In genomic region chr4:63186281-63186870, GRCm38 (mm10) we compare ENCODE assay signal across 10 mouse cellular contexts. TPM values are rescaled to one million over a fixed set of nuclear protein-coding genes. Genes with fewer than 3 reads are reported as not detected.
DNase-seq lines count a peak whose midpoint lies in the region; ATAC-seq and TF ChIP-seq lines count a peak whose summit lies in the region.
"Had no signal": no experiment of that assay in that cellular context is flagged by ENCODE, and none has a peak within 500 bp of the region (broad histone marks: within the 10 kb centered on the region; RNA-seq: fewer than 3 reads in every experiment).

No protein-coding gene starts in this region.

- H3K79me2 ChIP-seq in liver, adult 2 months (ENCODE audit: control insufficient read depth, insufficient read depth, low read length), result no peaks in the 10 kb centered on the region

- TF ChIP-seq POLR2A in liver, adult 2 months (IDR thresholded peaks at IDR 0.05; ENCODE audit: extremely low read depth, insufficient read depth, low read length), result no peak

- ATAC-seq in heart, embryonic 12.5 days (ENCODE audit: insufficient number of reproducible peaks, low FRiP score), result peak; percentile 44; the same call in 1 of the 2 replicates
- peak; percentile 39 for ATAC-seq in heart, postnatal 0 days (ENCODE audit: insufficient read depth, low read depth)
- peak; percentile 46; the same call in 1 of the 2 replicates for ATAC-seq in midbrain, embryonic 14.5 days (ENCODE audit: low FRiP score, low TSS enrichment)

- no peaks in the 10 kb centered on the region for H3K9me3 ChIP-seq in heart, embryonic 12.5 days (replicated peaks)
- no peaks in the 10 kb centered on the region for H3K9me3 ChIP-seq in heart, postnatal 0 days (replicated peaks; ENCODE audit: control insufficient read depth, low read length)
- no peaks in the 10 kb centered on the region for H3K9me3 ChIP-seq in midbrain, embryonic 14.5 days (ENCODE audit: control insufficient read depth, low read length)

- no peak overlapping the region for H3K4me3 ChIP-seq in heart, embryonic 12.5 days
- H3K4me3 ChIP-seq in heart, postnatal 0 days (ENCODE audit: low read depth, low read length), result no peak overlapping the region
- no peak overlapping the region; the same call in 1 of the 2 replicates for H3K4me3 ChIP-seq in liver, adult 2 months (ENCODE audit: insufficient read depth, low read depth, low read length)
- H3K4me3 ChIP-seq in midbrain, embryonic 14.5 days (replicated peaks; ENCODE audit: low read depth, low read length), result no peak overlapping the region

- WGBS in heart, embryonic 12.5 days, result 34% methylated on average over 21 of the region's 21 CpGs
- 35% methylated on average over 21 of the region's 21 CpGs for WGBS in heart, postnatal 0 days
- WGBS in liver, adult 2 months, result 18% methylated on average over 21 of the region's 21 CpGs
- 46% methylated on average over 21 of the region's 21 CpGs for WGBS in midbrain, embryonic 14.5 days

- TF ChIP-seq EP300 in heart, postnatal 0 days (IDR thresholded peaks at IDR 0.05; ENCODE audit: low read depth), result no peak

- H3K4me2 ChIP-seq in heart, embryonic 12.5 days, result 0 out of 2 replicates have a peak overlapping the region, but pooled peaks have one; percentile 6
- H3K4me2 ChIP-seq in heart, postnatal 0 days (ENCODE audit: low read depth, low read length), result peak overlapping the region; percentile 9; the same call in 1 of the 2 replicates
- no peak overlapping the region for H3K4me2 ChIP-seq in midbrain, embryonic 14.5 days (ENCODE audit: low read length)

- H3K9ac ChIP-seq in heart, embryonic 12.5 days, result 0 out of 2 replicates have a peak overlapping the region, but pooled peaks have one; percentile 2
- no peak overlapping the region for H3K9ac ChIP-seq in heart, postnatal 0 days (replicated peaks; ENCODE audit: low read depth, low read length)
- peak overlapping the region; percentile 12; the same call in 1 of the 2 replicates for H3K9ac ChIP-seq in liver, adult 2 months (ENCODE audit: low read depth, low read length)
- no peak overlapping the region for H3K9ac ChIP-seq in midbrain, embryonic 14.5 days (replicated peaks; ENCODE audit: low read length)

- peaks cover 27% of the 10 kb centered on the region for H3K4me1 ChIP-seq in heart, embryonic 12.5 days (replicated peaks)
- H3K4me1 ChIP-seq in heart, postnatal 0 days (ENCODE audit: control insufficient read depth, insufficient read depth), result no peaks in the 10 kb centered on the region
- no peaks in the 10 kb centered on the region; the same call in 1 of the 2 replicates for H3K4me1 ChIP-seq in liver, adult 2 months (ENCODE audit: control insufficient read depth, insufficient read depth, low read length)
- H3K4me1 ChIP-seq in midbrain, embryonic 14.5 days (ENCODE audit: control insufficient read depth, insufficient read depth, low read length), result peaks cover 7% of the 10 kb centered on the region; the same call in 1 of the 2 replicates

- no peaks in the 10 kb centered on the region for H3K36me3 ChIP-seq in heart, embryonic 12.5 days
- no peaks in the 10 kb centered on the region for H3K36me3 ChIP-seq in heart, postnatal 0 days (replicated peaks; ENCODE audit: control insufficient read depth, insufficient read depth, low read length)
- H3K36me3 ChIP-seq in liver, adult 2 months (ENCODE audit: control insufficient read depth, insufficient read depth, low read length), result no peaks in the 10 kb centered on the region
- H3K36me3 ChIP-seq in midbrain, embryonic 14.5 days (ENCODE audit: control insufficient read depth, insufficient read depth, low read length), result no peaks in the 10 kb centered on the region

- H3K27ac ChIP-seq in heart, embryonic 12.5 days (ENCODE audit: poor library complexity, severe bottlenecking), result no peak overlapping the region
- H3K27ac ChIP-seq in heart, postnatal 0 days (ENCODE audit: low read depth), result no peak overlapping the region
- H3K27ac ChIP-seq in liver, adult 2 months (replicated peaks; ENCODE audit: insufficient read depth, low read depth, low read length), result no peak overlapping the region
- H3K27ac ChIP-seq in midbrain, embryonic 14.5 days (replicated peaks; ENCODE audit: low read depth, low read length), result no peak overlapping the region

- TF ChIP-seq CTCF in heart, postnatal 0 days (IDR thresholded peaks at IDR 0.05; ENCODE audit: low read depth), result no peak
- no peak for TF ChIP-seq CTCF in liver, adult 2 months (IDR thresholded peaks at IDR 0.05; ENCODE audit: low read depth, low read length)

- peaks cover 22% of the 10 kb centered on the region for H3K27me3 ChIP-seq in heart, embryonic 12.5 days (replicated peaks)
- H3K27me3 ChIP-seq in heart, postnatal 0 days (ENCODE audit: control insufficient read depth, insufficient read depth, low read length), result 0 out of 2 replicates have a peak, but pooled peaks cover 7% of the 10 kb centered on the region
- no peaks in the 10 kb centered on the region for H3K27me3 ChIP-seq in liver, adult 2 months (ENCODE audit: control insufficient read depth, insufficient read depth, low read length)
- no peaks in the 10 kb centered on the region for H3K27me3 ChIP-seq in midbrain, embryonic 14.5 days (ENCODE audit: control insufficient read depth, insufficient read depth, low read length)

- no peak for DNase-seq in heart, adult 11 months
- no peak for DNase-seq in heart, postnatal 0 days (ENCODE audit: low spot score)
- DNase-seq in liver, adult 2 months (ENCODE audit: extremely low read depth, low read depth, low spot score), result peak; percentile 84
- peak; percentile 47 for DNase-seq in midbrain, embryonic 14.5 days
- DNase-seq in adrenal gland, postnatal 4 days (ENCODE audit: low spot score in 2 of 2), result no peak
- DNase-seq in spleen, postnatal 36 days (ENCODE audit: low spot score in 2 of 2), result no peak
- DNase-seq in frontal cortex, postnatal 36 days (ENCODE audit: low spot score in 2 of 2), result no peak

RNA-seq across cellular contexts. Expression of gene Kif12, which starts 14.4 kb away (rescaled TPM):
- polyA plus RNA-seq in heart, embryonic 12.5 days (2016; fragmentation: Nextera tagmentation; extraction: Ambion mirVana), result 0.14 and 0.46 TPM in 2 replicates
- not detected in 2 replicates for total RNA-seq in heart, postnatal 0 days (2014; rRNA removed; ENCODE audit: low replicate concordance)
- not detected in 2 replicates for polyA plus RNA-seq in heart, postnatal 0 days (2015; fragmentation: Nextera tagmentation; extraction: Ambion mirVana)
- total RNA-seq in liver, adult 2 months (2014; rRNA removed), result 0.27 and 0.28 TPM in 2 replicates
- 0.39 and 0.64 TPM in 2 replicates for polyA plus RNA-seq in liver, adult 2 months (2012; rRNA removed)
- polyA plus RNA-seq in midbrain, embryonic 14.5 days (2014; fragmentation: Nextera tagmentation; extraction: Ambion mirVana), result not detected in 2 replicates
- 10 to 100 TPM in 1 of 2 experiments, under 1 TPM in 1; 0.17 to 21.6 TPM for total RNA-seq in adrenal gland, postnatal 4 days (2021)
- polyA plus RNA-seq: C2C12 had no signal

RNA-seq across cellular contexts. Expression of gene Col27a1, which starts 27.4 kb away (rescaled TPM):
- polyA plus RNA-seq in heart, embryonic 12.5 days (2016; fragmentation: Nextera tagmentation; extraction: Ambion mirVana), result 3.7 and 3.8 TPM in 2 replicates
- total RNA-seq in heart, postnatal 0 days (2014; rRNA removed; ENCODE audit: low replicate concordance), result 5.9 and 8.2 TPM in 2 replicates
- 0.92 and 1.2 TPM in 2 replicates for polyA plus RNA-seq in heart, postnatal 0 days (2015; fragmentation: Nextera tagmentation; extraction: Ambion mirVana)
- total RNA-seq in liver, adult 2 months (2014; rRNA removed), result 1.7 and 2.2 TPM in 2 replicates
- 4.1 and 5.4 TPM in 2 replicates for polyA plus RNA-seq in liver, adult 2 months (2012; rRNA removed)
- 1.2 and 1.4 TPM in 2 replicates for polyA plus RNA-seq in midbrain, embryonic 14.5 days (2014; fragmentation: Nextera tagmentation; extraction: Ambion mirVana)
- 10 to 100 TPM; 17.2 to 20.8 TPM for total RNA-seq in adrenal gland, postnatal 4 days (2021)

RNA-seq across cellular contexts. Expression of gene Ambp, which starts 31.8 kb away (rescaled TPM):
- 1.2 and 8.6 TPM in 2 replicates for polyA plus RNA-seq in heart, embryonic 12.5 days (2016; fragmentation: Nextera tagmentation; extraction: Ambion mirVana)
- not detected in 2 replicates for total RNA-seq in heart, postnatal 0 days (2014; rRNA removed; ENCODE audit: low replicate concordance)
- polyA plus RNA-seq in heart, postnatal 0 days (2015; fragmentation: Nextera tagmentation; extraction: Ambion mirVana), result 0.12 TPM in 1 of 2 replicates, not detected in the other
- 3,181 and 3,254 TPM in 2 replicates for total RNA-seq in liver, adult 2 months (2014; rRNA removed)
- polyA plus RNA-seq in liver, adult 2 months (2012; rRNA removed), result 2,073 and 2,202 TPM in 2 replicates
- polyA plus RNA-seq in midbrain, embryonic 14.5 days (2014; fragmentation: Nextera tagmentation; extraction: Ambion mirVana), result not detected in 2 replicates
- total RNA-seq in adrenal gland, postnatal 4 days (2021), result 100 to 1,000 TPM in 1 of 2 experiments, 10 to 100 TPM in 1; 10.4 to 267 TPM
- total RNA-seq: left cerebral cortex, adult 8-10 months had no signal
- polyA plus RNA-seq: C2C12 had no signal

Comparison
In these comparisons a context has a peak if more than half of its experiments do, and no peak if none do; other contexts are left out.
1. H3K9ac ChIP-seq: peak in heart, embryonic 12.5 days (single experiment) and liver, adult 2 months (single experiment); none in heart, postnatal 0 days (single experiment) and midbrain, embryonic 14.5 days (single experiment).
2. DNase-seq: peak in liver, adult 2 months (single experiment) and midbrain, embryonic 14.5 days (single experiment); none in heart, adult 11 months (single experiment), heart, postnatal 0 days (single experiment), adrenal gland, postnatal 4 days (0 of 2), spleen, postnatal 36 days (0 of 2) and frontal cortex, postnatal 36 days (0 of 2).
3. RNA of gene Ambp, which starts 31.8 kb away (polyA plus RNA-seq): 2,073 to 2,202 TPM in liver, adult 2 months; 1.2 to 8.6 TPM in heart, embryonic 12.5 days, 0.12 TPM in heart, postnatal 0 days and not detected in midbrain, embryonic 14.5 days; every median in the first group is over 100 times any median in the second.
4. Peak in every context shown above with its lines, with median percentiles within 50 percentile points of each other: ATAC-seq.